Mouse (Mus musculus) kidney, adult 2 months (tissue): Measurements from ENCODE around the gene AA986860. TPM values are rescaled to one million over a fixed set of nuclear protein-coding genes. Genes with fewer than 3 reads are reported as not detected.

ENCODE experiments used
- DNase-seq: peaks from one replicate; pipeline ENCODE4 v3.0.0; 2021
- H3K27ac ChIP-seq: fragments of 200-500 bp; 2 replicates; pipeline ENCODE4 v1.5.1; 2012; ENCODE audit warnings: low read depth, low read length, control low read depth, inconsistent platforms; ENCODE audit not compliant: insufficient read depth
- H3K27me3 ChIP-seq: fragments of 200-500 bp; replicated peaks from 2 replicates; pipeline ENCODE4 v1.6.1; 2012; ENCODE audit warnings: mild to moderate bottlenecking, moderate library complexity, low read length, inconsistent platforms; ENCODE audit not compliant: control insufficient read depth, insufficient read depth
- H3K36me3 ChIP-seq: fragments of 200-500 bp; 2 replicates; pipeline ENCODE4 v1.6.1; 2012; ENCODE audit warnings: mild to moderate bottlenecking, moderate library complexity, low read length, inconsistent platforms; ENCODE audit not compliant: control insufficient read depth, insufficient read depth
- H3K4me1 ChIP-seq: fragments of 200-500 bp; 2 replicates; pipeline ENCODE4 v1.6.1; 2011; ENCODE audit warnings: low read length; ENCODE audit not compliant: control insufficient read depth, insufficient read depth
- H3K4me3 ChIP-seq: fragments of 200-500 bp; 2 replicates; pipeline ENCODE4 v1.5.1; 2011; ENCODE audit warnings: mild to moderate bottlenecking, low read depth, low read length, control low read depth; ENCODE audit not compliant: insufficient read depth
- CTCF ChIP-seq: fragments of 200-500 bp; conservative IDR thresholded peaks from 2 replicates; pipeline ENCODE4 v1.5.1; 2011; ENCODE audit warnings: low read depth, mild to moderate bottlenecking, control low read depth, low read length, moderate library complexity, mixed read lengths; ENCODE audit not compliant: insufficient read depth, insufficient read length
- POLR2A ChIP-seq: fragments of 200-500 bp; IDR thresholded peaks from one replicate; pipeline ENCODE4 v1.6.1; 2011; ENCODE audit warnings: low read depth, low read length, control low read depth
- WGBS: fragments of 180-500 bp; shearing (Covaris S2); methylation state at CpG from one replicate; pipeline ENCODE4 v1.1.7; 2018; 5-methylcytosine and 5-hydroxymethylcytosine counted together
- polyA plus RNA-seq: library from polyadenylated mRNA; depleted of rRNA; stranded (reverse); fragments of >200 nt; gene quantifications from 2 replicates; pipeline ENCODE4 v1.2.3, GENCODE M21; 2012; rRNA removed

The AA986860 gene
- polyA plus RNA-seq: 8.8 and 9.8 TPM in 2 replicates

- Histone ChIP-seq H3K27me3 (no peaks in the 10 kb centered on the region), H3K36me3 (no peaks in the 10 kb centered on the region), H3K4me3 (peak within 1 kb of the TSS; percentile 45), H3K4me1 (peaks cover 12% of the 10 kb centered on the region), H3K27ac (peak within 1 kb of the TSS; percentile 70)
- no peak for TF ChIP-seq POLR2A
- no peak for TF ChIP-seq CTCF
- peak; percentile 88 for DNase-seq
- 13% methylated on average over 10 of the region's 10 CpGs for WGBS
These were observed at the start of gene AA986860 for GRCm38 (mm10) chr1:130731741-130732337. TSS of gene AA986860 (plus strand) at chr1:130731976.

GRCm38 (mm10) chr1:130683905-130684304 lies 47.9 kb upstream of the AA986860 start:
- WGBS: 77% methylated on average over 1 of the region's 1 CpGs
- Histone ChIP-seq H3K4me3 (no peak overlapping the region), H3K4me1 (no peaks in the 10 kb centered on the region), H3K36me3 (no peaks in the 10 kb centered on the region), H3K27ac (no peak overlapping the region), H3K27me3 (no peaks in the 10 kb centered on the region)
- TF ChIP-seq CTCF (no peak), POLR2A (no peak)
- DNase-seq: no peak

GRCm38 (mm10) chr1:130698601-130699000 lies 33.2 kb upstream of the AA986860 start:
- no peak for DNase-seq
- no peak overlapping the region for H3K27ac ChIP-seq
- H3K4me1 ChIP-seq: no peaks in the 10 kb centered on the region
- TF ChIP-seq CTCF (no peak), POLR2A (no peak)
- no peak overlapping the region for H3K4me3 ChIP-seq
- 88% methylated on average over 5 of the region's 5 CpGs for WGBS
- H3K36me3 ChIP-seq: peaks cover 6% of the 10 kb centered on the region
- H3K27me3 ChIP-seq: no peaks in the 10 kb centered on the region

- Histone ChIP-seq H3K4me1 (no peaks in the 10 kb centered on the region; the same call in 1 of the 2 replicates), H3K36me3 (peaks cover 6% of the 10 kb centered on the region), H3K27me3 (no peaks in the 10 kb centered on the region), H3K4me3 (no peak overlapping the region), H3K27ac (no peak overlapping the region)
- 93% methylated on average over 10 of the region's 10 CpGs for WGBS
- no peak for DNase-seq
- no peak for TF ChIP-seq POLR2A
- TF ChIP-seq CTCF: no peak
These were observed 31.7 kb upstream of the AA986860 start for GRCm38 (mm10) chr1:130699937-130700633.

- H3K4me3 ChIP-seq: no peak overlapping the region
- DNase-seq: no peak
- 96% methylated on average over 11 of the region's 11 CpGs for WGBS
- no peaks in the 10 kb centered on the region; the same call in 1 of the 2 replicates for H3K4me1 ChIP-seq
- H3K27ac ChIP-seq: no peak overlapping the region
- no peaks in the 10 kb centered on the region for H3K27me3 ChIP-seq
- H3K36me3 ChIP-seq: peaks cover 7% of the 10 kb centered on the region
- TF ChIP-seq POLR2A (no peak), CTCF (no peak)
These were observed 29.8 kb upstream of the AA986860 start for GRCm38 (mm10) chr1:130701976-130702375.

- TF ChIP-seq POLR2A: no peak
- TF ChIP-seq CTCF: no peak
- peak; percentile 12 for DNase-seq
- H3K4me3 ChIP-seq: no peak overlapping the region
- H3K36me3 ChIP-seq: peaks cover 7% of the 10 kb centered on the region
- H3K27me3 ChIP-seq: no peaks in the 10 kb centered on the region
- 54% methylated on average over 2 of the region's 2 CpGs for WGBS
- no peaks in the 10 kb centered on the region; the same call in 1 of the 2 replicates for H3K4me1 ChIP-seq
- no peak overlapping the region for H3K27ac ChIP-seq
These were observed 28.2 kb upstream of the AA986860 start for GRCm38 (mm10) chr1:130703613-130704012.

- no peaks in the 10 kb centered on the region for H3K4me1 ChIP-seq
- H3K27me3 ChIP-seq: no peaks in the 10 kb centered on the region
- H3K36me3 ChIP-seq: peaks cover 2% of the 10 kb centered on the region; the same call in 1 of the 2 replicates
- H3K4me3 ChIP-seq: no peak overlapping the region
- TF ChIP-seq CTCF (no peak), POLR2A (no peak)
- 89% methylated on average over 22 of the region's 22 CpGs for WGBS
- no peak for DNase-seq
- no peak overlapping the region for H3K27ac ChIP-seq
These were observed 21.3 kb upstream of the AA986860 start for GRCm38 (mm10) chr1:130710283-130711080.
